Mouse (Mus musculus): ENCODE data around the gene Lrrc8e.

DNA sequence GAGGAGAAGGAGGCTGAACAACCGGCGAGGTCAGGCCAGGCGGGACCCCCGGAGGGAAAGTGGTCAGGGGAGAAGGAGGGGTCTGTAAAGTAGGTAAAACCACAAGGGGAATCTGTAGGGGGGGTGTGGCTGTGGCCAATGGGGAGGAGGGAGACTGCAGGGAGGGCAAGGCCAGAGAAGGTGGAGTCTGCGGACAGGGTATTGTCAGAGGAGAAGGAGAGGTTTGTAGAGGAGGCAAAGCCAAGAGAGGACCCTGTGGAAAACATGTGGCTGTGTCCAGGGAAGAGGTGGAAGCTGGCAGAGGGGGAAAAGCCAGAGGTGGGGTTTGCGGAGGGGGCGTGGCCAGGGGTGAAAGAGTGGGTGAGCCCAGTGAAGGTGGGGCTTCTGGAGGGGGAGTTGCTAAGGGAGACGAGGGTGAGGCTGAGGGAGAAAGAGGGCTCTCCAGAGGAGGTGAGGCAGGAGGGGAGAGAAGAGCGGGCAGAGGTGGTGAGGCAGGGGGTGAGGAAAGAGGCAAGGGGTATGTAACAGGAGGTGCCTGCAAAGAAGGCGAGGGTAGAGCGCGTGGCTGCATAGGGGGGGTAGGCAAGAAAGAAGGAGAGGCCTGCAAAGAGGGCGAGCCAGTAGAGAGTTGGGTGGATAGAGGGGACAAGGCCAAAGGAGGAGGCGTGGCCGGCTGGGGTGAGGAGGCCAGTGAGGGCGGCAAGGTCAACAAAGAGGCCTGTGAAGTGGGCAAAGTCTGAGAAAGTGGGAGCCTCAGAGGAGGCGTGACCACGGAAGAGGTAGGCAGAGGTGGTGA lies 13.2 kb upstream of the Lrrc8e start:
- no peak for TF ChIP-seq POLR2A (IDR thresholded peaks at IDR 0.05; ENCODE audit: low read depth, low read length)
- TF ChIP-seq CTCF (conservative IDR thresholded peaks at IDR 0.05; ENCODE audit: insufficient read depth, insufficient read length, low read depth, low read length), result no peak

Measured in kidney, adult 2 months (tissue).